Comparison of ENCODE assay signal across 28 mouse cellular contexts in genomic region chr13:47585158-47585557, GRCm38 (mm10).
"Had no signal": no experiment of that assay in that cellular context is flagged by ENCODE, and none has a peak within 500 bp of the region (broad histone marks: within the 10 kb centered on the region; RNA-seq: fewer than 3 reads in every experiment).

No protein-coding gene starts in this region.

- H3K27me3 ChIP-seq: heart, embryonic 12.5 days; heart, embryonic 13.5 days; heart, embryonic 15.5 days; hindbrain, embryonic 12.5 days; hindbrain, embryonic 13.5 days; hindbrain, embryonic 15.5 days; intestine, embryonic 15.5 days; kidney, embryonic 15.5 days had no signal

- DNase-seq: heart, postnatal 10 days; heart, postnatal 14 days; heart, postnatal 36 days; heart, postnatal 4 days; kidney, adult 11 months; kidney, adult 18-20 months; kidney, adult 2 months; kidney, adult 8-10 months; kidney, adult 9 months; kidney, postnatal 14 days; kidney, postnatal 25 days; kidney, postnatal 36 days; kidney, postnatal 4 days; layer of hippocampus, adult 9-11 months; layer of hippocampus, postnatal 36 days had no signal

- ATAC-seq: hindbrain, embryonic 16.5 days; hindbrain, postnatal 0 days; inflammation-experienced regulatory T-cells, adult 6 months; intestine, embryonic 15.5 days; intestine, embryonic 16.5 days; intestine, postnatal 0 days had no signal
